Mouse (Mus musculus) kidney, adult 18-20 months (tissue): ENCODE measurements around the gene Polr2l.
"Not testable (repeated sequence)": the region's sequence is repeated elsewhere in the genome, so short reads cannot be mapped to it uniquely, and the experiment has no call there.

Experiments
- DNase-seq: peaks from one replicate; pipeline ENCODE4 v3.0.0; 2021

Polr2l gene

GRCm38 (mm10) chr7:141447110-141447991, 27.6 kb downstream of the Polr2l start, which contains the start of gene Rplp2:
Gene Rplp2, plus strand, starts transcription at chr7:141447370.
- peak; percentile 97 for DNase-seq

- DNase-seq = not testable (repeated sequence)
Observed at GRCm38 (mm10) chr7:141446374-141446773, 28.6 kb downstream of the Polr2l start.

GRCm38 (mm10) chr7:141443828-141444237, 31.1 kb downstream of the Polr2l start, which contains the start of gene Pidd1:
Gene Pidd1, minus strand, starts transcription at chr7:141444025.
- peak; percentile 79 for DNase-seq

GRCm38 (mm10) chr7:141443081-141443821, 31.7 kb downstream of the Polr2l start:
- DNase-seq = no peak

GRCm38 (mm10) chr7:141442199-141442598, 32.7 kb downstream of the Polr2l start:
- no peak for DNase-seq

GRCm38 (mm10) chr7:141441460-141441859, 33.5 kb downstream of the Polr2l start:
- DNase-seq = no peak

GRCm38 (mm10) chr7:141440613-141441012, 34.3 kb downstream of the Polr2l start:
- peak; percentile 72 for DNase-seq

- DNase-seq = no peak
Observed at GRCm38 (mm10) chr7:141439811-141440210, 35.1 kb downstream of the Polr2l start.

- DNase-seq = no peak
Observed at GRCm38 (mm10) chr7:141439140-141439679, 35.7 kb downstream of the Polr2l start.

GRCm38 (mm10) chr7:141438201-141438968, 36.5 kb downstream of the Polr2l start:
- no peak for DNase-seq

- DNase-seq = peak; percentile 88
Observed at GRCm38 (mm10) chr7:141437178-141438120, 37.5 kb downstream of the Polr2l start, which contains the start of gene Slc25a22. Gene Slc25a22, minus strand, starts transcription at chr7:141437892.

GRCm38 (mm10) chr7:141436523-141436892, 38.4 kb downstream of the Polr2l start:
- no peak for DNase-seq

GRCm38 (mm10) chr7:141435856-141436522, 38.9 kb downstream of the Polr2l start:
- no peak for DNase-seq

GRCm38 (mm10) chr7:141435129-141435855, 39.6 kb downstream of the Polr2l start:
- DNase-seq = peak; percentile 68

GRCm38 (mm10) chr7:141434464-141434863, 40.5 kb downstream of the Polr2l start:
- DNase-seq = no peak

GRCm38 (mm10) chr7:141433517-141434400, 41.2 kb downstream of the Polr2l start:
- DNase-seq = no peak

- peak; percentile 72 for DNase-seq
Observed at GRCm38 (mm10) chr7:141432741-141433516, 42.0 kb downstream of the Polr2l start.

GRCm38 (mm10) chr7:141432186-141432611, 42.7 kb downstream of the Polr2l start:
- DNase-seq = peak; percentile 59
